Mouse (Mus musculus): Measurements from ENCODE around the gene Spryd3. TPM values are rescaled to one million over a fixed set of nuclear protein-coding genes. Genes with fewer than 3 reads are reported as not detected.
A peak's percentile ranks its signal among the peaks of the same experiment; 100 is the strongest.

The Spryd3 gene
- polyA plus RNA-seq, 1 experiment from 2014 or later = 16.0 TPM

- peak overlapping the region; percentile 88 for H3K4me2 ChIP-seq
- WGBS = under 1% methylated on average over 57 of the region's 57 CpGs
- ATAC-seq (replicated peaks; ENCODE audit: insufficient number of reproducible peaks, insufficient read depth, low FRiP score, low read depth) = peak; percentile 55
- H3K4me3 ChIP-seq = peak overlapping the region; percentile 94
- H3K9me3 ChIP-seq (replicated peaks) = no peaks in the 10 kb centered on the region
- peak overlapping the region; percentile 95 for H3K27ac ChIP-seq
- peaks cover 21% of the 10 kb centered on the region for H3K4me1 ChIP-seq (replicated peaks)
- H3K9ac ChIP-seq = peak overlapping the region; percentile 93
- H3K36me3 ChIP-seq = no peaks in the 10 kb centered on the region
- H3K27me3 ChIP-seq = no peaks in the 10 kb centered on the region
Observed at GRCm38 (mm10) chr15:102074070-102074731, 61.8 kb downstream of the Spryd3 start.

GRCm38 (mm10) chr15:102073559-102074069 lies 62.4 kb downstream of the Spryd3 start, which contains the start of gene Eif4b:
Gene Eif4b (plus strand): TSS chr15:102073773.
- ATAC-seq (replicated peaks; ENCODE audit: insufficient number of reproducible peaks, insufficient read depth, low FRiP score, low read depth) = peak; percentile 95
- H3K9ac ChIP-seq = peak within 1 kb of the TSS; percentile 93
- peaks cover 21% of the 10 kb centered on the region for H3K4me1 ChIP-seq (replicated peaks)
- H3K27ac ChIP-seq = peak within 1 kb of the TSS; percentile 95
- peak within 1 kb of the TSS; percentile 88 for H3K4me2 ChIP-seq
- H3K36me3 ChIP-seq = no peaks in the 10 kb centered on the region
- H3K9me3 ChIP-seq (replicated peaks) = no peaks in the 10 kb centered on the region
- WGBS = under 1% methylated on average over 58 of the region's 58 CpGs
- peak within 1 kb of the TSS; percentile 94 for H3K4me3 ChIP-seq
- no peaks in the 10 kb centered on the region for H3K27me3 ChIP-seq

- Histone ChIP-seq H3K27me3 (no peaks in the 10 kb centered on the region), H3K4me1 (replicated peaks) (peaks cover 21% of the 10 kb centered on the region), H3K4me3 (peak overlapping the region; percentile 94), H3K9me3 (replicated peaks) (no peaks in the 10 kb centered on the region), H3K4me2 (peak overlapping the region; percentile 88), H3K36me3 (no peaks in the 10 kb centered on the region), H3K27ac (peak overlapping the region; percentile 68), H3K9ac (peak overlapping the region; percentile 44; the same call in 1 of the 2 replicates)
- no peak for ATAC-seq (replicated peaks; ENCODE audit: insufficient number of reproducible peaks, insufficient read depth, low FRiP score, low read depth)
- WGBS = 10% methylated on average over 6 of the region's 6 CpGs
Observed at GRCm38 (mm10) chr15:102072963-102073558, 63.0 kb downstream of the Spryd3 start.

GRCm38 (mm10) chr15:102070476-102071467 lies 65.3 kb downstream of the Spryd3 start:
- 62% methylated on average over 13 of the region's 13 CpGs for WGBS
- no peaks in the 10 kb centered on the region for H3K36me3 ChIP-seq
- no peak overlapping the region for H3K27ac ChIP-seq
- no peak for ATAC-seq (replicated peaks; ENCODE audit: insufficient number of reproducible peaks, insufficient read depth, low FRiP score, low read depth)
- no peak overlapping the region for H3K9ac ChIP-seq
- no peak overlapping the region for H3K4me3 ChIP-seq
- H3K4me2 ChIP-seq = no peak overlapping the region
- H3K4me1 ChIP-seq (replicated peaks) = peaks cover 16% of the 10 kb centered on the region
- H3K9me3 ChIP-seq (replicated peaks) = no peaks in the 10 kb centered on the region
- H3K27me3 ChIP-seq = peaks cover 17% of the 10 kb centered on the region

Other genes with a start within 250 kb of the Spryd3 start
- not detected in 2 replicates for gene Krt76, start 243.3 kb downstream of the Spryd3 start, polyA plus RNA-seq (2015; fragmentation: Nextera tagmentation; extraction: Ambion mirVana)
- 1.0 and 3.4 TPM in 2 replicates for gene Krt4, start 211.5 kb downstream of the Spryd3 start, polyA plus RNA-seq (2015; fragmentation: Nextera tagmentation; extraction: Ambion mirVana)
- 0.87 and 0.95 TPM in 2 replicates for gene Krt79, start 195.9 kb downstream of the Spryd3 start, polyA plus RNA-seq (2015; fragmentation: Nextera tagmentation; extraction: Ambion mirVana)
- 0.04 and 0.10 TPM in 2 replicates for gene Krt78, start 181.9 kb downstream of the Spryd3 start, polyA plus RNA-seq (2015; fragmentation: Nextera tagmentation; extraction: Ambion mirVana)
- gene Krt8, start 131.8 kb downstream of the Spryd3 start, polyA plus RNA-seq (2015; fragmentation: Nextera tagmentation; extraction: Ambion mirVana) = 30.3 and 197 TPM in 2 replicates
- gene Krt18, start 108.1 kb downstream of the Spryd3 start, polyA plus RNA-seq (2015; fragmentation: Nextera tagmentation; extraction: Ambion mirVana) = 33.1 and 213 TPM in 2 replicates
- gene Eif4b, start 62.5 kb downstream of the Spryd3 start, polyA plus RNA-seq (2015; fragmentation: Nextera tagmentation; extraction: Ambion mirVana) = 56.5 and 71.8 TPM in 2 replicates
- gene Tns2, start 35.8 kb downstream of the Spryd3 start, polyA plus RNA-seq (2015; fragmentation: Nextera tagmentation; extraction: Ambion mirVana) = 30.9 and 31.0 TPM in 2 replicates
- gene Igfbp6, start 8.1 kb upstream of the Spryd3 start, polyA plus RNA-seq (2015; fragmentation: Nextera tagmentation; extraction: Ambion mirVana) = 9.5 and 10.2 TPM in 2 replicates
- 0.23 and 0.63 TPM in 2 replicates for gene Soat2, start 14.3 kb upstream of the Spryd3 start, polyA plus RNA-seq (2015; fragmentation: Nextera tagmentation; extraction: Ambion mirVana)
- gene Zfp740, start 67.0 kb upstream of the Spryd3 start, polyA plus RNA-seq (2015; fragmentation: Nextera tagmentation; extraction: Ambion mirVana) = 25.8 and 34.3 TPM in 2 replicates
- gene Csad, start 68.5 kb upstream of the Spryd3 start, polyA plus RNA-seq (2015; fragmentation: Nextera tagmentation; extraction: Ambion mirVana) = 31.1 and 47.9 TPM in 2 replicates
- gene Itgb7, start 95.7 kb upstream of the Spryd3 start, polyA plus RNA-seq (2015; fragmentation: Nextera tagmentation; extraction: Ambion mirVana) = 1.7 and 8.9 TPM in 2 replicates
- gene Rarg, start 121.3 kb upstream of the Spryd3 start, polyA plus RNA-seq (2015; fragmentation: Nextera tagmentation; extraction: Ambion mirVana) = 7.9 and 15.8 TPM in 2 replicates
- gene Gm9918, start 134.3 kb upstream of the Spryd3 start, polyA plus RNA-seq (2015; fragmentation: Nextera tagmentation; extraction: Ambion mirVana) = not detected in 2 replicates
- gene Mfsd5, start 143.2 kb upstream of the Spryd3 start, polyA plus RNA-seq (2015; fragmentation: Nextera tagmentation; extraction: Ambion mirVana) = 39.3 and 47.4 TPM in 2 replicates
- gene Espl1, start 160.0 kb upstream of the Spryd3 start, polyA plus RNA-seq (2015; fragmentation: Nextera tagmentation; extraction: Ambion mirVana) = 14.7 and 20.0 TPM in 2 replicates
- gene Pfdn5, start 189.9 kb upstream of the Spryd3 start, polyA plus RNA-seq (2015; fragmentation: Nextera tagmentation; extraction: Ambion mirVana) = 261 and 296 TPM in 2 replicates
- gene Myg1, start 195.5 kb upstream of the Spryd3 start, polyA plus RNA-seq (2015; fragmentation: Nextera tagmentation; extraction: Ambion mirVana) = 47.9 and 69.2 TPM in 2 replicates
- gene Aaas, start 214.5 kb upstream of the Spryd3 start, polyA plus RNA-seq (2015; fragmentation: Nextera tagmentation; extraction: Ambion mirVana) = 39.1 and 52.4 TPM in 2 replicates
- gene Sp7, start 230.9 kb upstream of the Spryd3 start, polyA plus RNA-seq (2015; fragmentation: Nextera tagmentation; extraction: Ambion mirVana) = 0.15 and 0.22 TPM in 2 replicates